Mouse (Mus musculus): ENCODE data around the gene Rbm34. TPM values are rescaled to one million over a fixed set of nuclear protein-coding genes. Genes with fewer than 3 reads are reported as not detected.
"Not testable (repeated sequence)": the region's sequence is repeated elsewhere in the genome, so short reads cannot be mapped to it uniquely, and the experiment has no call there.

The Rbm34 gene
- polyA plus RNA-seq, 1 experiment from 2014 or later = 16.5 TPM

DNA sequence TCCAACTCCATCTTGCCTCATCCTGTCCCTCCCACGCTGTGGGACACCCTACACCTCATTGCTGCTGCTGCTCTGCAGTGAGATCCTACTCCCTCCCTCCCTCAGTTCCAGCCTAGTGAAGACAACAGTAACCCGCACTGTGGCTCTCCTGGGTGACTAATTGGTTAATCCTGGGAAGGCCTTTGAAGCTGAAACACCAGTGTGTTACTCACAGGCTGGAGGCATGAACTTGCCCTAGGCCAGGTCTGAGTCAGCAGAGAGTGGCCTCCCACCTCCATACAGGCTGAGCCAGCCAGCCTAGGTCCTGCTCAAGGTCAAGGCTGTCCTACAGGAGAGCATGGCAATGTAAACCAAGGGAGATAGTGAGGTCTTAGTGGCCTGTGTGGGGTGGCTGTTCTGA, 51.6 kb downstream of the Rbm34 start:
- H3K4me3 ChIP-seq (replicated peaks) = no peak overlapping the region
- H3K9me3 ChIP-seq (replicated peaks) = no peaks in the 10 kb centered on the region
- no peak overlapping the region for H3K4me2 ChIP-seq
- ATAC-seq (ENCODE audit: low read depth) = no peak
- H3K9ac ChIP-seq = no peak overlapping the region
- H3K27ac ChIP-seq = no peak overlapping the region
- H3K4me1 ChIP-seq (replicated peaks) = peaks cover 7% of the 10 kb centered on the region; the same call in 1 of the 2 replicates
- 64% methylated on average over 2 of the region's 2 CpGs for WGBS (ENCODE audit: insufficient replicate concordance)
- no peak for DNase-seq
- H3K36me3 ChIP-seq = no peaks in the 10 kb centered on the region
- no peaks in the 10 kb centered on the region for H3K27me3 ChIP-seq

DNA sequence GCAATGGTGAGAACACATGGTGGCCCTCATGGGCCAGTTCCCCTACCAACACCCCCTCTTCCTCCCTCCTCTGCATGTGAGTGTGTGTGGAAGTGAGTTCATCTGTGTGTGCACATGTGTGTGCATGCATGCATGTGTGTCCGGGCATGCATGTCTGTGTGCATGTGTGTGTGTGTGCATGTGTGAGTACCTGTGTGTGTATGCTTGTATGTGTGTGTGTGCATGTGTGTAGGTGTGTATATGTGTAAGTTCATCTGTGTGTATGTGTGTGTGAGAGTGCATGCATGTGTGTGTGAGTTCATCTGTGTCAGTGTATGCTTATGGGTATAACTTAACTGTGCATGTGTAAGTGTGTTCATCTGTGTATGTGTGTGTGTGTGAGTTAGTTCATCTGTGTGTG, 52.5 kb downstream of the Rbm34 start:
- no peaks in the 10 kb centered on the region for H3K9me3 ChIP-seq (replicated peaks)
- H3K4me1 ChIP-seq (replicated peaks) = peaks cover 4% of the 10 kb centered on the region; the same call in 1 of the 2 replicates
- no peak overlapping the region for H3K27ac ChIP-seq
- 76% methylated on average over 1 of the region's 1 CpGs for WGBS (ENCODE audit: insufficient replicate concordance)
- H3K36me3 ChIP-seq = no peaks in the 10 kb centered on the region
- no peak overlapping the region for H3K9ac ChIP-seq
- no peaks in the 10 kb centered on the region for H3K27me3 ChIP-seq
- DNase-seq (no peak), ATAC-seq (ENCODE audit: low read depth) (no peak)
- H3K4me2 ChIP-seq = no peak overlapping the region
- H3K4me3 ChIP-seq (replicated peaks) = no peak overlapping the region

DNA sequence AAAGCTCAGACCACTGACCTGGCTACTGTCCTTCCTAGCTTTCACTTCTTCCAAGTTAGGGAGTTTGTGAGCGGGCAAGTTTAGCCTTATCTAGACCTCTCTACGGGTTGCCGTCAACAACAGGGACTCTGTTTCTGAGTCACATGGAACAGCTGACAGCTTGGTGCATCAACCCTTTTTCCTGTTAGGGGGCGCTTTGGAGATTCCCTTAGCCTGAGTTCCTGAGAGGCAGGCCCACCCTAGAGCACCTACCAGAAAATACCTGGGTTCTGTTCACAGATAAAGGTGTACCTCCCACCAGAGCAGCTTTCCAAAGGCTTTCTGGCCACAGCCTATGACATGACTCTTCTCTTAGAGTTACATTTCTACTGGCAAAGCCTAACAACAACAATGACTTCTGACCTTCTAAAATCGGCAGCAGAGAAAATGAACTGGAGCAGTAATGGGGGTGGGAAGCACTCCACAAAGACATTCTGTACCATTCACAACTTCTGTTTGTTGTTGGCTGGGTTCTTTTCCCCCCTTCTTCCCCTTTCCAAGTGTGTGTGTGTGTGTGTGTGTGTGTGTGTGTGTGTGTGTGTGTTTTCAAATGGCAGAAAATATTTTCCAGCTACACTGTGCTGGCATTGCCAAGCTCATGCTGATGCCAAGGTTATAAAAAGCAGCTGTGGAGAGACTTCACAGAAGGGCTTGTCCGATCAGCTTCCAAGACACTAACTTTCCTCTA, 53.5 kb downstream of the Rbm34 start:
- H3K4me1 ChIP-seq (replicated peaks) = peaks cover 4% of the 10 kb centered on the region; the same call in 1 of the 2 replicates
- no peak overlapping the region for H3K27ac ChIP-seq
- no peak for DNase-seq
- WGBS (ENCODE audit: insufficient replicate concordance) = 35% methylated on average over 6 of the region's 6 CpGs
- no peaks in the 10 kb centered on the region for H3K36me3 ChIP-seq
- no peaks in the 10 kb centered on the region for H3K27me3 ChIP-seq
- H3K4me2 ChIP-seq = no peak overlapping the region
- no peak overlapping the region for H3K9ac ChIP-seq
- ATAC-seq (ENCODE audit: low read depth) = no peak
- no peaks in the 10 kb centered on the region for H3K9me3 ChIP-seq (replicated peaks)
- H3K4me3 ChIP-seq (replicated peaks) = no peak overlapping the region

DNA sequence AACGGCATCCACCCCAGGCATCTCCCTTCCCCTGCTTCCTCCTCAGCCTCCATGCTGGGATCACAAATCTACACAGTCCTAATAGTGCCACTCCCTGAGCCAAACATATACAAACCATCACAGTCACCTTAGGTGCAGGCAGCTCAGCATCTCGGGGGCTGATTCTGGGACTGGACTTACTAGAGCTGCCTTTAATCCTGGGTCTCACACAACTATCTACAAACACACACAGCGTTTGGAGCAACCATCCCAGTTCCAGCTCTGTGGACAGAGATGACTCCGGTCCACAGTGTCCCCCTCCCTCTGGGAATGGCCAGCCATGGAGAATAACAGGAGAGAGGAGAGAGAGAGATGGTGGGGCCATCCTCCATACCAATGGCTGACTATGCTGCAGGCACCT, 54.3 kb downstream of the Rbm34 start:
- Histone ChIP-seq H3K4me2 (no peak overlapping the region), H3K27ac (no peak overlapping the region), H3K9me3 (replicated peaks) (no peaks in the 10 kb centered on the region), H3K4me1 (replicated peaks) (peaks cover 4% of the 10 kb centered on the region; the same call in 1 of the 2 replicates), H3K27me3 (no peaks in the 10 kb centered on the region), H3K9ac (no peak overlapping the region), H3K36me3 (no peaks in the 10 kb centered on the region), H3K4me3 (replicated peaks) (no peak overlapping the region)
- no peak for DNase-seq
- WGBS (ENCODE audit: insufficient replicate concordance) = 66% methylated on average over 4 of the region's 4 CpGs
- no peak for ATAC-seq (ENCODE audit: low read depth)

DNA sequence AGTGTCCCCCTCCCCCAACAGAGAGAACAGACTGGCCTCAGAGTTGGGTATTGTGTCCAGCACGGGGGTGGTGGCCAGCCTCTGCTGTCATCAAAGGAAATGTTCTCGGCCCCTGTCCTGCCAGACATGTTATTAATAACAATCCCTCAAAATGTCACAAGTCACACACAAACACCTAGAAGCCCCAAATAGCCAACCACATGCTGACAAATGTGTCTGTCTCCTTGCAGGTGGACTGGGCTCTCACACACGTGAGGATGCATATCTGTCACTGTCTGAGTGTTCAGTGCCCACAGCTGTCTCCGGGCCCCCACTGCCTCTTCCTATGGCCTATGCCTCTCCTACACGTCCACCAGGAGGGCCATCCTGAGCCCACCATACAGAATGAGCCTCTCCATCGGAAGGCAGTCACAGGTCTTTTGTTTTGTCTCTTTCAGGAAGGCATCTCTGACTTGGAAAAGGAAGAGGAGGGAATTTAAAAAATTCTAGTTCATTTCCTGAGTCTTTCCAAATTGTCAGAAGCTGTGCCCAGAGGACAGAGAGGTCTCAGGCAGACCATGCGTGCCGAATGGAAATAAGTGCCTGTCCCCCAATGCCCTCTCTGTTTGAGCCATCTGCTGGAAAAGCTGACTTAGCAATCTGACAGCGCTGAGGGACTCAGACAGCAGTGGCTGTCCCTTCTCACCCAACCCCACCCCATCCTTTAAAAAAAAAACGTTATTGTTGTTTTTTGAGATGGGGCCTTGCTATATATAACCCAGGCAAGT, 56.1 kb downstream of the Rbm34 start:
- Histone ChIP-seq H3K4me3 (replicated peaks) (no peak overlapping the region), H3K27ac (no peak overlapping the region), H3K9me3 (replicated peaks) (no peaks in the 10 kb centered on the region), H3K27me3 (no peaks in the 10 kb centered on the region), H3K36me3 (no peaks in the 10 kb centered on the region), H3K4me2 (no peak overlapping the region), H3K9ac (no peak overlapping the region), H3K4me1 (replicated peaks) (peaks cover 4% of the 10 kb centered on the region; the same call in 1 of the 2 replicates)
- ATAC-seq (ENCODE audit: low read depth) (no peak), DNase-seq (no peak)
- 37% methylated on average over 10 of the region's 10 CpGs for WGBS (ENCODE audit: insufficient replicate concordance)

DNA sequence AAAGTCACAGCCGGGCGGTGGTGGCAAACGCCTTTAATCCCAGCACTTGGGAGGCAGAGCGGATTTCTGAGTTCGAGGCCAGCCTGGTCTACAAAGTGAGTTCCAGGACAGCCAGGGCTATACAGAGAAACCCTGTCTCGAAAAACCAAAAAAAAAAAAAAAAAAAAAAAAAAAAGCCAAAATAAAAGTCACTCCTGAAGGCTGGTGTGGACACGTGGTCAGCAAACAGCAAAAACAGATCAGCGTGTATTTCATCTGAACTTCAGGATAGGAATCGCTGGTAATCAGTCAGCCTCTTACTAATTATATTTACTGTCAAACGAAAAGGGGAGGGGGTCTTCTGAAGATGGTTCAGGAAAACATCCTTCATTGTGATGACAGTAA, 56.8 kb downstream of the Rbm34 start:
- H3K4me2 ChIP-seq; H3K4me1 ChIP-seq (replicated peaks); H3K4me3 ChIP-seq (replicated peaks); ATAC-seq (ENCODE audit: low read depth); H3K27ac ChIP-seq; H3K9ac ChIP-seq; H3K27me3 ChIP-seq; H3K9me3 ChIP-seq (replicated peaks); H3K36me3 ChIP-seq; DNase-seq: not testable (repeated sequence)
- 54% methylated on average over 10 of the region's 10 CpGs for WGBS (ENCODE audit: insufficient replicate concordance)

DNA sequence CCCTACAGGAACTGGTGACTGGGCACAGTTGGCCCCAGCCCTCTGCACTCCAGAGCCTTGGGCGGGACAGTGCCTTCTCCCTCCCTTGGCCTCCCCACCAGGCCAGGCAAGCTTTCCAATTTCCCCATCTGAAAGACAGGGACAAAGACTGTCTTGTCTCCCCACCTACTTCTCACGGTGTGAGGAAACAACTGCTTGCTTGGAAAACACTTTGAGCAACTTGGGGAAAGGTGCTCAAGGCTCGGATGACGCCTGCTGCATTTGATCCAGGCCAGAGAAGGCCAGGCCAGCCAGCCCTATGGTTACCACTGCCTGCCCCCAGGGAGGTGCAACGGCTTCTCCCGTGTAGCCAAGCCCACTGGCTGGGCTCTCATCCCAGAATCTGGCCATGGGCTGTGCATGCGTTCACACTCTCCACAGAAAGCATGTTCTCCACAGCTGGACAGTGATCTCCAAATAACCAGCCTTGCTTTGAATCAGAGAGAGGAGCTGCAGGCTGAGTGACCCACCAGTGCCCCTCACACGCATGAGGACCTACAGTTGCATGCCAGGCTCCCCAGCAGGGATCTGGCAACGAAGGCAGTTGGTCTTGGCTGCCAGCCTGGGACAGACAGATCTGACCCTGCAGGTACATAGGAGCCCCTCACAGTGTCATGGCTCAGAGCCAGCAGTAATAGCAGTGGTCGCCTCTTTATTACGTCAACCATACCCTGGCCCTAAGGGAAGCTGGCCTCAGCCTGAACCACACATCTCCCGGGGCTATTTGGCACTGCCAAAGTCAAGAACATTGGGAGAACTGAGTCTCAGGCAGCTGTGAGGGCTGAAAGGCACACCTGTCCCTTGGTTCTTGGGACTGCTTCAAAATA, 57.4 kb downstream of the Rbm34 start:
- Histone ChIP-seq H3K27me3 (no peaks in the 10 kb centered on the region), H3K27ac (no peak overlapping the region), H3K36me3 (no peaks in the 10 kb centered on the region), H3K4me2 (no peak overlapping the region), H3K9ac (no peak overlapping the region), H3K9me3 (replicated peaks) (no peaks in the 10 kb centered on the region), H3K4me1 (replicated peaks) (peaks cover 4% of the 10 kb centered on the region; the same call in 1 of the 2 replicates), H3K4me3 (replicated peaks) (no peak overlapping the region)
- 71% methylated on average over 12 of the region's 12 CpGs for WGBS (ENCODE audit: insufficient replicate concordance)
- DNase-seq (no peak), ATAC-seq (ENCODE audit: low read depth) (no peak; the same call in 1 of the 2 replicates)

DNA sequence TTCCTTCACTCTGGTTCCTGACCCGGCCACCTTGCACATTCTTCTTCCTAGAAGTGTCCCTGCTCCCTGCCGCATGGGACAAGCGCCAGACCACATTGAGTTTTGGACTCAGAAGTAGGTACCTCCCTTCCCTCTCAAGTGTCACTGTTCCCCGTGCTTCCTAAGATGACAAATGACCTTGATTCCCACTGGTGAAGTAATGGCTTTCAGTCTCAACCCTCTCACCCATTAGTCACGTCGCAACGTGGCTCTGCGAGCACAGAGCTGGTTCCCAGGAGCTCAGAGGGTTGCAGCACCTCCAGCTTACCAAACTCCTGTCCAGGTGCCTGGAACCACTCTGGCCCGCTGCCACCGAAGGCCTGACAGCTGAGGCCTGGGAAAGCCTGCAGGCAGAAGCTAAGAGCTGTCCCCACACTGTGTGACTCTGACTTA, 61.5 kb downstream of the Rbm34 start:
- no peak for ATAC-seq (ENCODE audit: low read depth)
- DNase-seq = no peak

DNA sequence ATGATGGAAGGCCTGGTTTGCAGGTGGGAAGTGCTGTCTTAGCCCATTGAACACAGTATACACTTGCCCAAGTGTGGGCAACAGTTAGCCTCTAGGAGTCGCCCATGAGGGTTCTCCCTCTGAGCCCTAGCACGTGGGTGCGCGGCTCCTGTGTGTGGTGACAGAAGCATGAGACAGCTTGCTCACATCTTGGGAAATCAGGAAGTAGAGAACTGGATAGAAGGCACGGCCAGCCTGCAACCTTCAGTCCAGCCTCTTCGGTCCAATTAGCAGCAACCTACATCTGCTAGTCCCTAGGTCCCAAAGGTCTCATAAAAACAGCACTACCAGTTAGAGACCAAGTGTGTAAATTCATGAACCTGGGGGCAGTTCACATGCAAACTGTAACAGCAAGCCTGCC, 62.1 kb downstream of the Rbm34 start:
- ATAC-seq (ENCODE audit: low read depth) = no peak
- Histone ChIP-seq H3K9ac (no peak overlapping the region), H3K4me3 (replicated peaks) (no peak overlapping the region), H3K36me3 (no peaks in the 10 kb centered on the region), H3K27ac (no peak overlapping the region), H3K27me3 (no peaks in the 10 kb centered on the region), H3K9me3 (replicated peaks) (no peaks in the 10 kb centered on the region), H3K4me2 (no peak overlapping the region), H3K4me1 (replicated peaks) (peaks cover 9% of the 10 kb centered on the region; the same call in 1 of the 2 replicates)
- no peak for DNase-seq
- WGBS (ENCODE audit: insufficient replicate concordance) = 49% methylated on average over 6 of the region's 6 CpGs

More for the DNA sequence above, 61.5 kb downstream of the Rbm34 start:
- no peak overlapping the region for H3K4me3 ChIP-seq (replicated peaks)
- H3K9me3 ChIP-seq (replicated peaks) = no peaks in the 10 kb centered on the region
- H3K27ac ChIP-seq = no peak overlapping the region
- H3K4me2 ChIP-seq = no peak overlapping the region
- peaks cover 4% of the 10 kb centered on the region; the same call in 1 of the 2 replicates for H3K4me1 ChIP-seq (replicated peaks)
- H3K27me3 ChIP-seq = no peaks in the 10 kb centered on the region
- no peak overlapping the region for H3K9ac ChIP-seq
- 72% methylated on average over 10 of the region's 10 CpGs for WGBS (ENCODE audit: insufficient replicate concordance)
- no peaks in the 10 kb centered on the region for H3K36me3 ChIP-seq

DNA sequence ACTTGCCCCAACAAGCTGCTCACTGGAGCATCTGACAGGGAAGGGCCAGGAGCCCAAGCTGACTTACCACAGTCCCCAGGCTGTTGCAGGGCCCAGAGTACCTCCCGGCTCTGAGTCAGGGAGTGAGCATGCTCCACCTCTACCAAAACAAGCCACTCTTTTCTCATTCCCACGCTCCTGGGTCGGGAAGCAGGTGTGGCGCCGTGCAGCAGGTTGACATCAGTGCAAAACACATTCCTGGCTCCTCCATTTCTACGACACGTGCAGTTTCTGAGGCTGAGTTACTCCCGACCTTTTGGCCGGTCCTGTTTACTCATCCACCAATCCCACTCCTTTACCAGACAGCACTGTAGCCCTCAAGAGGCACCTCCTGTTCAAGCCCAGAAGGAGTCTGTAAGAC, 62.9 kb downstream of the Rbm34 start:
- Histone ChIP-seq H3K4me2 (no peak overlapping the region), H3K4me3 (replicated peaks) (no peak overlapping the region), H3K27me3 (no peaks in the 10 kb centered on the region), H3K27ac (no peak overlapping the region), H3K4me1 (replicated peaks) (peaks cover 14% of the 10 kb centered on the region; the same call in 1 of the 2 replicates), H3K36me3 (no peaks in the 10 kb centered on the region), H3K9ac (no peak overlapping the region), H3K9me3 (replicated peaks) (no peaks in the 10 kb centered on the region)
- WGBS (ENCODE audit: insufficient replicate concordance) = 73% methylated on average over 9 of the region's 9 CpGs
- ATAC-seq (ENCODE audit: low read depth) (no peak), DNase-seq (no peak)

DNA sequence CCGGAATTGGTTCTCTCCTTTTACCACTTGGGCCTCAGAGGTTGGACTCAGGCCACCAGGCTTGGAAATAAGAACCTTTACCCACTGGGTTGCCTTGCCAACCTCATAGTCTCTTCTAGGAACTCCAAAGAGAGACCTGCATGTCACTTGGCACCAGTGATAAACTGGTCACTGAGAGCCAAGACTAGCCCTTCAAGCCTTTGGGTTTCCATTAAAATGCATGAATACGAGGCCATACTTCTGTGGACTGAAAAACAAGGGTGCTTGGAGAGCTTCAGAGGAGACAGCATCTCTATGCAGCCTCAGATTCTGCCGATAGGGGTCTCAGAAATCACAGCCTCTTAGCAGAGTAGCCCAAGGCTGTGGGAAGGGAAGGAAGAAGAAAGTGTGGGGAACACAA, 63.5 kb downstream of the Rbm34 start:
- no peak overlapping the region for H3K9ac ChIP-seq
- DNase-seq (no peak), ATAC-seq (ENCODE audit: low read depth) (no peak)
- no peak overlapping the region for H3K4me2 ChIP-seq
- H3K4me1 ChIP-seq (replicated peaks) = peaks cover 18% of the 10 kb centered on the region; the same call in 1 of the 2 replicates
- 69% methylated on average over 3 of the region's 3 CpGs for WGBS (ENCODE audit: insufficient replicate concordance)
- no peak overlapping the region for H3K4me3 ChIP-seq (replicated peaks)
- H3K27me3 ChIP-seq = no peaks in the 10 kb centered on the region
- no peaks in the 10 kb centered on the region for H3K9me3 ChIP-seq (replicated peaks)
- no peak overlapping the region for H3K27ac ChIP-seq
- no peaks in the 10 kb centered on the region for H3K36me3 ChIP-seq
